Mouse (Mus musculus): ENCODE measurements around the gene Chrna7.

The Chrna7 gene

GRCm38 (mm10) chr7:63212084-63212723 lies at the start of gene Chrna7:
Gene Chrna7, minus strand, starts transcription at chr7:63212569.
- peak; percentile 86 for DNase-seq

GRCm38 (mm10) chr7:63249404-63249803 lies 37.0 kb upstream of the Chrna7 start:
- DNase-seq, result no peak

GRCm38 (mm10) chr7:63237852-63238516 lies 25.6 kb upstream of the Chrna7 start:
- DNase-seq, result no peak

DNA sequence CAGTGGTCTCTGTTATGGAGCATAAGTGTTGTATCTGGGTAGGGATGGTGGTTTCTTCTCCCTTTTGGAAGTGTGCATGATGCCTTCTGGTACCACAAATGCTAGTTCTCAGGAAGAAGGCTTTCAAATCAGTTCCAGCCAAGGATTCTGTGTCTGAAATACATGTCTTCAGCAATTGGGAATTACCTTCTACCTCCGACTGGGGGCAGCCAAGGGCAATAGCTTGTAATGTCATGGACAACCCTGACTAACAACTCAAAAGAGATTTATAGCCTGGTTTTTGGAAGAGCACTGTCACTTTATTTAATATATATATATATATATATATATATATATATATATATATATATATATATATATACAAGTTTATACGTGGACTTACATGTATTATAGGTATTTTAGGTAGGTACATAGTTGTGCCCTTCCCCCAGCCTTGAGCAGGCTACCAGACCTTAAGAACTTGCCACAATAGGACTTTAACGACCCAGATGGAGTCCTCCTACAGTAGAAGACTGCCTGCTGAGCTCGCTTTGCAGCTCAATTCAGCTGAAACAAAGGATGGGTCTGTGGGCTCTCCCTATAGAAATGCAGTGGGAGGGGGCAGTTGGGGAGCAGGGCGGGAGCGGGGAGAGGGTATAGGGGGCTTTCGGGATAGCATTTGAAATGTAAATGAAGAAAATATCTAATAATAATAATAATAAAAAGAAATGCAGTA lies 12.9 kb upstream of the Chrna7 start:
- no peak for DNase-seq

GRCm38 (mm10) chr7:63211641-63212083 lies 707 bp downstream of the Chrna7 start:
- DNase-seq, result no peak

GRCm38 (mm10) chr7:63209501-63209900 lies 2.9 kb downstream of the Chrna7 start:
- peak; percentile 16 for DNase-seq

DNA sequence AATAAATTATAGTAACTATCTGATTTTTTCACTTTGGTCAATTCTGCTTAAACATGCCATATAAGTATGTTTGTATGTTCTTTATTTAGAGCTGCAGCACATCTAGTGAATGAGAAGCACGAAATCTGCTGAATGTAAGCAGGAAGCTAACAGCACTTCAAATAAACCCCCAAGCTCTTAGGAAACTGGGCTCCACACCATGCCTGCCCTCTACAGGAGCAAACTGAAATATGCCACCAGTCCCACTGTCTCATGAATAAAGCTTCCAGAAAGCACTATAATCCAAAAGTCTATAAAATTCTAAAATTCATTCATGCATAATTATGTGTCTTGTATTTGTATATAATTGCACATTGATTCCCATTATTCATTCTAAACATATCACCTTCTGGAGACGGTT lies 5.2 kb downstream of the Chrna7 start:
- no peak for DNase-seq

GRCm38 (mm10) chr7:63195560-63195959 lies 16.8 kb downstream of the Chrna7 start:
- no peak for DNase-seq

- DNase-seq, result no peak
Observed at GRCm38 (mm10) chr7:63189647-63190534, 22.5 kb downstream of the Chrna7 start.

DNA sequence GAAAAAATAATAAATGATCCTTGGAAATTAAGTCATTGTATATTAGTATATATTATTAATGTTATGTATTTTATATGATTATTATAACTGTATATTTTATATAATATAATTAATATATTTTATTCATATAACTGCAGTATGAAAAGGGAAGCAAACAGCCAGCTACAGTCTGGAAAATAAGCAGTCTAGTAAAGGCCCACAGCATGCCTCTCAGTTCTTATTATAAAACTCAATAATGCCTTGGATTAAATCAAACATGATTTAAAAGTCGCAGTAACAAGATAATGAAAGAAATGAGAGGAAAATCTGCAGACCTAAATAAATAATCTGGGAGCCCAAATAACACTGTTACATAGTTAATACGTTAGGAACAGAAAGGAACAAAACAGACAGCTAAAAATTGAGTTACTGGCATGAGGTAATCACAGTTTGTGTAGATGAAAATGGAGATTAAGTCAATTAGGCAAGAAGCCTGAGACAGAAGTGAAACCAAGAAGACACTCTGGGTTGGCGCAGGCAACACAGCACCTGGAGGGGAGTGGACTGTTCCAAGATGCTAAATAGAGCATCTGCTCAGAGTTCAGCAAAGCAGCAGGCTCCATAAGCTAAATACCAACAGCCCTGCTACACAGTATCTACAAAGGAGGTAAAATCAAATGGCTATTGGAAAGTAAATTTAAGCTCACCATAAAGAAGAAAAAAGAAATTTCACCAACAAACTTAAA lies 42.1 kb downstream of the Chrna7 start:
- DNase-seq, result no peak

- DNase-seq, result no peak
Observed at GRCm38 (mm10) chr7:63164617-63165016, 47.8 kb downstream of the Chrna7 start.

- no peak for DNase-seq
Observed at GRCm38 (mm10) chr7:63162272-63162864, 50.0 kb downstream of the Chrna7 start.

DNA sequence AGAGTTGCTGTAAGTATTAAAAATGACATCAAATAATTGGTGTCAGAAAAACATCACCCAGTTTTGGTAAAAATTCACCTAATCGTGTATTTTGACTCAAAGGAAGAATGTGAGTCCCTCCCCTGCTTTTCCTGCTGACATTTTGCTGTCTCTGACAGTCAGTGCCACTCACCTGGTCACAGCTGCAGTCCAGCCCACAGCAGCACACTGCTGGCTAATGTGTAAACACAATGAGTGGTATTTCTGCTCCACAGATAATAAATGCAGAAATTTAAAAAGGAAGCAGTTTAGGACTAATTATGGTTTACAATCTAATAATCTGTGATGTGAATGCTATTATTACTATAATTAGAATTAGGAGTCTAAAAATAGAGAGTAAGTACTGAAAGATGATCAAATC lies 59.1 kb downstream of the Chrna7 start:
- DNase-seq, result no peak

DNA sequence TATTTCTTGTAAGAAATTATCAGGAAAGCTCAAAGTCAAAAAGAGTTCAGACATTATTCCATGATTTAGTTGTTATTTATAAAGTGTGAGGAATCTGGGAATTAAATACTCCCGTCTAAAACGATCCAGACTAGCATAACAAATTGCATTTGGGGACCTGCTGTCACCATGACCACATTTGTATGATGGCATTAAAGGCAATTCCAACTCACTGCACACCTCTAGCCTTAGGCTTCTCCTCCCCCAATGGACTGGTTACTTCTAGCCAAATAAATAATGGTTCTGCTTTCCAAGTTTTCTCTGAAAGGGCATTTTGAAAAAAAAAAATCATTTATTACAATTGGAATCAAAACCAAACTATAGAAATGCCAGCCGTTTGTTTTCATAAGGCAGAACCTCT lies 63.6 kb downstream of the Chrna7 start:
- no peak for DNase-seq

- no peak for DNase-seq
Observed at GRCm38 (mm10) chr7:63148321-63148720, 64.0 kb downstream of the Chrna7 start.

DNA sequence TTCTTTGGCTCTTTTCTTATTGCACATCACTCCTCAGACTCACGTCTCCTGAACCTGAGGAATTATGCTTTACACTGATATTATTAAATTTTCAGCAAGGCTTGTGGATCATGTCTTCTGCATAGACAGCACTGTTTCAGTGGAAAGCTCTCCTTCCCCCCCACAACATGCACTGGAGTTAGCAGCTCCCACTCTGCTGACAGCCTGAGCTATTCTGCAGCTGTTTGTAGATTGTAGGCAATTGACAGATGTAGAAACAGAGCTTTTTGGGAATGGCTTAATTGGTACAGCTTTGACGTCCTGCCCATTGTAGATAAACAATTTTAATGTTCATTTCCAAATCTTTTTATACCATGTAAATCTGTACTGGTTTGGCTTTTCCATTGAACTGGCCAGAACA lies 89.8 kb downstream of the Chrna7 start:
- DNase-seq, result no peak

DNA sequence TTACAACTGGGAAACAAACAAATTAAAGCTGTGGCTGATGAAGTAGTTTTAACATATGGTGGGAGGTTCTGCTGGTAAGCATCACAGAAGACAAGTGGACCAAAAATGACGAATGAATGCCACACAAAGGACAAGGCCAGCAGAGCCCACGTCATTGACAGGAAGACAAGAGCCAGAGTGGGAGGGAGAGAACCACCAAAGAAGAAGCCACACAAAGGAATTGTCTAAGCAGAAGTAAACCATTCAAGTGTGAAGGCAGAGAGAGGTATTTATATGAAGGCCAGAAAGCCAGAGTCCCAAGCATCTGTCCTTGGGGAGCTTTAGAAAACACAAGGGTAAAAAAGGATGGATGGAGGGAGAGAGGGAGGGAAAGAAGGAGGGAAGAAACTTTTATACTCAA lies 98.7 kb downstream of the Chrna7 start:
- no peak for DNase-seq

DNA sequence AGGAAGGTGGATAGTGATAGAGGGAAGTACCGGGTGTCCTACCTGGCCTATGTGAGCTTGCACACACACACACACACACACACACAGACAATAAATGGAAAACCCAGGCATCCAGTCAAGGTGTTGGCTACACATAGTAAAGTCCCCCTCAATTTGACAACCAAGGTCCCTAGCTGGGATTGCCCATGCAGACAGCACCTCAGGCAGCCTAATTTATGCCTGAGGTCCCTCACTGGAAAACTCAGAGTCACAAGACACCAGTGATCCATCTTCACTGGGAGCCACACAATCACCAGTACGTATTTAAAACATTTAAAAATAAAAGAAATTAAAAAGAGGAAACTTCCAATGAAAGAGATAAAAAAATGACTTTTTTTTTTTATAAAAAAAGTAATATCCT lies 99.1 kb downstream of the Chrna7 start:
- DNase-seq, result no peak

- DNase-seq, result no peak
Observed at GRCm38 (mm10) chr7:63109348-63109747, 103.0 kb downstream of the Chrna7 start.

GRCm38 (mm10) chr7:63085954-63086353 lies 126.4 kb downstream of the Chrna7 start:
- no peak for DNase-seq

- DNase-seq, result no peak
Observed at GRCm38 (mm10) chr7:63084351-63085003, 127.9 kb downstream of the Chrna7 start.
